In the genomic region with DNA sequence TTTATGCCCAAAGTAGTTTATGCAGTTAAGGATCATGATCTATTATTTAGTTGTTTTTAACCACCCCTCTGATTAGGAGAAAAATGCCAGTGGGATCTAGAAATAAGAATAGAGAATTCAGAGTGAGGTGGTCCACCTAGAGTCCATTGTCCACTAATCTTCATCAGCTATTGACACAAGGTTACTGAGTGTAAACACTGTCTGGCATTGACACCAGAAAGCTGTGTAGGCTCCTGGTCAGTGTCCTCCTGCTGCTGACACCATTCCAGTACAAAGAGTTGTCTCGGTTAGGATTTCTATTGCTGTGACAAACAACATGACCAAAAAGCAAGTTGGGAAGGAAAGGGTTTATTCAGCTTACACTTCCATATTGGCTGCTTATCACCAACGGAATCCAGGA, we compare ENCODE assay signal across 15 mouse cellular contexts.
"Had no signal": no experiment of that assay in that cellular context is flagged by ENCODE, and none has a peak within 500 bp of the region (broad histone marks: within the 10 kb centered on the region; RNA-seq: fewer than 3 reads in every experiment).

No protein-coding gene starts in this region.

- H3K36me3 ChIP-seq: neural tube, embryonic 15.5 days; stomach, embryonic 15.5 days had no signal

- H3K4me3 ChIP-seq: neural tube, embryonic 15.5 days; stomach, embryonic 15.5 days had no signal

- H3K27me3 ChIP-seq: neural tube, embryonic 15.5 days; stomach, embryonic 15.5 days had no signal

- DNase-seq: retina, postnatal 1 day; right cerebral cortex, adult 18-20 months; right cerebral cortex, postnatal 14 days; right cerebral cortex, postnatal 25 days; right cerebral cortex, postnatal 4 days; spleen, adult 18-20 months; thymus, adult 18-20 months; thymus, adult 2 months; thymus, postnatal 14 days; thymus, postnatal 25 days; thymus, postnatal 36 days; thymus, postnatal 4 days had no signal

- H3K4me2 ChIP-seq: neural tube, embryonic 15.5 days; stomach, embryonic 15.5 days had no signal

- H3K9me3 ChIP-seq: neural tube, embryonic 15.5 days; stomach, embryonic 15.5 days had no signal

- H3K4me1 ChIP-seq: neural tube, embryonic 15.5 days; stomach, embryonic 15.5 days had no signal

- H3K9ac ChIP-seq: neural tube, embryonic 15.5 days; stomach, embryonic 15.5 days had no signal

- H3K27ac ChIP-seq: neural tube, embryonic 15.5 days; stomach, embryonic 15.5 days; stomach, postnatal 0 days had no signal
